Mouse (Mus musculus) limb, embryonic 10.5 days (tissue): ENCODE measurements around the gene Coro7. TPM values are rescaled to one million over a fixed set of nuclear protein-coding genes. Genes with fewer than 3 reads are reported as not detected.
"Not testable (repeated sequence)": the region's sequence is repeated elsewhere in the genome, so short reads cannot be mapped to it uniquely, and the experiment has no call there.

Experiments used
- DNase-seq: peaks from one replicate; pipeline ENCODE4 v3.0.0-alpha.2; 2017; ENCODE audit warnings: low spot score
- H3K27ac ChIP-seq: fragments of 300-500 bp; sonication (generic); 2 replicates; pipeline ENCODE4 v1.5.1; 2016; ENCODE audit warnings: mild to moderate bottlenecking
- H3K27me3 ChIP-seq: fragments of 300-500 bp; sonication (generic); 2 replicates; pipeline ENCODE4 v1.6.1; 2016; ENCODE audit warnings: low read depth, mild to moderate bottlenecking; ENCODE audit not compliant: poor library complexity, severe bottlenecking
- H3K36me3 ChIP-seq: fragments of 300-500 bp; sonication (generic); 2 replicates; pipeline ENCODE4 v1.6.1; 2016; ENCODE audit warnings: mild to moderate bottlenecking, moderate library complexity
- H3K4me1 ChIP-seq: fragments of 300-500 bp; sonication (generic); 2 replicates; pipeline ENCODE4 v1.6.1; 2016
- H3K4me3 ChIP-seq: fragments of 300-500 bp; sonication (generic); 2 replicates; pipeline ENCODE4 v1.5.1; 2016; ENCODE audit warnings: mild to moderate bottlenecking, moderate library complexity
- H3K9me3 ChIP-seq: fragments of 300-500 bp; sonication (generic); replicated peaks from 2 replicates; pipeline ENCODE4 v1.6.1; 2016; ENCODE audit warnings: mild to moderate bottlenecking
- WGBS: fragments of 180-500 bp; shearing (Covaris S2); methylation state at CpG from one replicate; pipeline ENCODE4 v1.1.7; 2016; 5-methylcytosine and 5-hydroxymethylcytosine counted together
- polyA plus RNA-seq: library from polyadenylated mRNA; unstranded; fragments of >200 nt; fragmentation: Nextera tagmentation; extraction: Ambion mirVana; gene quantifications from 2 replicates; pipeline ENCODE4 v1.2.1, GENCODE M21; 2016

The Coro7 gene
- polyA plus RNA-seq, 1 experiment from 2014 or later, result 22.9 TPM

GRCm38 (mm10) chr16:4593971-4594813 lies 85.4 kb downstream of the Coro7 start, which contains the start of gene Glis2:
Gene Glis2, plus strand, starts transcription at chr16:4594713.
- peak within 1 kb of the TSS; percentile 99 for H3K27ac ChIP-seq
- H3K4me3 ChIP-seq, result peak within 1 kb of the TSS; percentile 97
- no peaks in the 10 kb centered on the region for H3K9me3 ChIP-seq
- DNase-seq, result peak; percentile 92
- H3K4me1 ChIP-seq, result peaks cover 66% of the 10 kb centered on the region
- WGBS, result under 1% methylated on average over 36 of the region's 74 CpGs
- no peaks in the 10 kb centered on the region for H3K27me3 ChIP-seq
- peaks cover 21% of the 10 kb centered on the region for H3K36me3 ChIP-seq

GRCm38 (mm10) chr16:4592909-4593875 lies 86.4 kb downstream of the Coro7 start:
- WGBS, result 16% methylated on average over 32 of the region's 32 CpGs
- Histone ChIP-seq H3K27ac (peak overlapping the region; percentile 99), H3K4me3 (peak overlapping the region; percentile 97), H3K9me3 (no peaks in the 10 kb centered on the region), H3K36me3 (peaks cover 20% of the 10 kb centered on the region), H3K4me1 (peaks cover 56% of the 10 kb centered on the region), H3K27me3 (no peaks in the 10 kb centered on the region)
- peak; percentile 58 for DNase-seq

GRCm38 (mm10) chr16:4590236-4590635 lies 89.3 kb downstream of the Coro7 start:
- no peak for DNase-seq
- H3K9me3 ChIP-seq, result no peaks in the 10 kb centered on the region
- H3K27me3 ChIP-seq, result no peaks in the 10 kb centered on the region
- no peak overlapping the region for H3K4me3 ChIP-seq
- WGBS, result 94% methylated on average over 9 of the region's 9 CpGs
- H3K36me3 ChIP-seq, result peaks cover 17% of the 10 kb centered on the region
- H3K4me1 ChIP-seq, result peaks cover 52% of the 10 kb centered on the region
- H3K27ac ChIP-seq, result no peak overlapping the region

- 65% methylated on average over 5 of the region's 5 CpGs for WGBS
- peak; percentile 33 for DNase-seq
- H3K4me3 ChIP-seq, result peak overlapping the region; percentile 51
- peaks cover 17% of the 10 kb centered on the region for H3K36me3 ChIP-seq
- no peaks in the 10 kb centered on the region for H3K9me3 ChIP-seq
- no peaks in the 10 kb centered on the region for H3K27me3 ChIP-seq
- H3K27ac ChIP-seq, result peak overlapping the region; percentile 93
- H3K4me1 ChIP-seq, result peaks cover 30% of the 10 kb centered on the region
Observed at GRCm38 (mm10) chr16:4587516-4588210, 91.9 kb downstream of the Coro7 start.

- Histone ChIP-seq H3K27me3 (no peaks in the 10 kb centered on the region), H3K27ac (peak overlapping the region; percentile 93), H3K4me1 (peaks cover 25% of the 10 kb centered on the region), H3K4me3 (peak overlapping the region; percentile 51), H3K9me3 (no peaks in the 10 kb centered on the region), H3K36me3 (peaks cover 17% of the 10 kb centered on the region)
- under 1% methylated on average over 43 of the region's 43 CpGs for WGBS
- DNase-seq, result peak; percentile 97
Observed at GRCm38 (mm10) chr16:4586531-4587123, 93.0 kb downstream of the Coro7 start.

GRCm38 (mm10) chr16:4585642-4586530 lies 93.7 kb downstream of the Coro7 start:
- WGBS, result 9% methylated on average over 14 of the region's 14 CpGs
- Histone ChIP-seq H3K27ac (peak overlapping the region; percentile 93), H3K27me3 (no peaks in the 10 kb centered on the region), H3K9me3 (no peaks in the 10 kb centered on the region), H3K4me1 (peaks cover 25% of the 10 kb centered on the region), H3K36me3 (peaks cover 13% of the 10 kb centered on the region), H3K4me3 (peak overlapping the region; percentile 51)
- no peak for DNase-seq

GRCm38 (mm10) chr16:4584438-4584837 lies 95.1 kb downstream of the Coro7 start:
- Histone ChIP-seq H3K4me3 (no peak overlapping the region), H3K4me1 (peaks cover 25% of the 10 kb centered on the region), H3K36me3 (peaks cover under 1% of the 10 kb centered on the region; the same call in 1 of the 2 replicates), H3K27me3 (no peaks in the 10 kb centered on the region), H3K27ac (no peak overlapping the region), H3K9me3 (no peaks in the 10 kb centered on the region)
- WGBS, result 79% methylated on average over 5 of the region's 5 CpGs
- no peak for DNase-seq

- Histone ChIP-seq H3K27me3 (no peaks in the 10 kb centered on the region), H3K9me3 (no peaks in the 10 kb centered on the region), H3K4me3 (no peak overlapping the region), H3K27ac (no peak overlapping the region), H3K36me3 (no peaks in the 10 kb centered on the region), H3K4me1 (peaks cover 25% of the 10 kb centered on the region)
- DNase-seq, result no peak
- 76% methylated on average over 3 of the region's 3 CpGs for WGBS
Observed at GRCm38 (mm10) chr16:4583807-4584206, 95.8 kb downstream of the Coro7 start.

GRCm38 (mm10) chr16:4581179-4581578 lies 98.4 kb downstream of the Coro7 start:
- H3K36me3 ChIP-seq, DNase-seq, H3K27me3 ChIP-seq, H3K9me3 ChIP-seq, H3K27ac ChIP-seq, H3K4me3 ChIP-seq: not testable (repeated sequence)
- peaks cover 14% of the 10 kb centered on the region for H3K4me1 ChIP-seq
- WGBS, result 85% methylated on average over 4 of the region's 4 CpGs

- Histone ChIP-seq H3K36me3 (no peaks in the 10 kb centered on the region), H3K4me3 (no peak overlapping the region), H3K27ac (no peak overlapping the region), H3K9me3 (no peaks in the 10 kb centered on the region), H3K27me3 (no peaks in the 10 kb centered on the region), H3K4me1 (peaks cover 11% of the 10 kb centered on the region)
- 67% methylated on average over 7 of the region's 7 CpGs for WGBS
- no peak for DNase-seq
Observed at GRCm38 (mm10) chr16:4578630-4579029, 100.9 kb downstream of the Coro7 start.

GRCm38 (mm10) chr16:4576873-4577272 lies 102.7 kb downstream of the Coro7 start:
- no peak overlapping the region for H3K4me3 ChIP-seq
- H3K36me3 ChIP-seq, result no peaks in the 10 kb centered on the region
- no peak for DNase-seq
- H3K9me3 ChIP-seq, result no peaks in the 10 kb centered on the region
- H3K4me1 ChIP-seq, result peaks cover 11% of the 10 kb centered on the region
- no peak overlapping the region; the same call in 1 of the 2 replicates for H3K27ac ChIP-seq
- 68% methylated on average over 2 of the region's 2 CpGs for WGBS
- no peaks in the 10 kb centered on the region for H3K27me3 ChIP-seq
